Mouse (Mus musculus): ENCODE data around the gene Sgo2a. TPM values are rescaled to one million over a fixed set of nuclear protein-coding genes. Genes with fewer than 3 reads are reported as not detected.
A peak's percentile ranks its signal among the peaks of the same experiment; 100 is the strongest.
"Not testable (repeated sequence)": the region's sequence is repeated elsewhere in the genome, so short reads cannot be mapped to it uniquely, and the experiment has no call there.

The Sgo2a gene
- polyA plus RNA-seq, 2 experiments = 6.6 to 9.5 TPM

GRCm38 (mm10) chr1:57998146-57998545, 2.4 kb downstream of the Sgo2a start:
- WGBS (ENCODE audit: insufficient replicate concordance) = 64% methylated on average over 3 of the region's 3 CpGs
- peaks cover 13 to 14% of the 10 kb centered on the region in 2 experiments for H3K4me1 ChIP-seq (replicated peaks; ENCODE audit: control insufficient read depth in 2 of 2, insufficient read depth in 2 of 2, low read length in 1 of 2)
- H3K27me3 ChIP-seq (ENCODE audit: control insufficient read depth, insufficient read depth, low read length) = no peaks in the 10 kb centered on the region
- TF ChIP-seq EP300 (IDR thresholded peaks at IDR 0.05; ENCODE audit: low read depth) (no peak), CTCF (IDR thresholded peaks at IDR 0.05; ENCODE audit: low read depth) (no peak)
- DNase-seq (ENCODE audit: low read depth in 3 of 3, low spot score in 3 of 3) (no peak), ATAC-seq (ENCODE audit: insufficient read depth) (no peak)
- no peak overlapping the region for H3K4me3 ChIP-seq (ENCODE audit: insufficient read depth in 1 of 2, low read depth in 2 of 2, low read length in 2 of 2)
- no peak overlapping the region for H3K9ac ChIP-seq (replicated peaks)
- peak overlapping the region; percentile 80 for H3K4me2 ChIP-seq (ENCODE audit: low read depth)
- H3K9me3 ChIP-seq (ENCODE audit: control insufficient read depth, low read length) = no peaks in the 10 kb centered on the region
- H3K36me3 ChIP-seq (replicated peaks; ENCODE audit: control insufficient read depth, insufficient read depth, low read depth) = peaks cover 14% of the 10 kb centered on the region
- H3K27ac ChIP-seq = no peak overlapping the region

DNA sequence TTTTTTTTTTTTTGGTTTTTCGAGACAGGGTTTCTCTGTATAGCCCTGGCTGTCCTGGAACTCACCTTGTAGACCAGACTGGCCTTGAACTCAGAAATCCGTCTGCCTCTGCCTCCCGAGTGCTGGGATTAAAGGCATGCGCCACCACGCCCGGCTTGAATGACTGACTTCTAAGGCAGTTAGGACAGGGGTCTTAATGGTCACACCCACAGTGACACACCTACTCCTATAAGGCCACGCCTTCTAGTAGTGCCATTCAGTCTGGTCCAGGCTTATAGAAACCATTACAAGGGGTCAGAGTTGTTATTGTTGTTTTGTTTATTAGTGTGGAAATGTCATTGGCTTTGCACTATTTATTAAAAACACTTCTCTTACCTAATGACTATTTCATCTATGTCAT, 10.6 kb downstream of the Sgo2a start:
- H3K4me3 ChIP-seq (ENCODE audit: insufficient read depth in 1 of 2, low read depth in 2 of 2, low read length in 2 of 2); H3K4me2 ChIP-seq (ENCODE audit: low read depth); H3K36me3 ChIP-seq (replicated peaks; ENCODE audit: control insufficient read depth, insufficient read depth, low read depth): not testable (repeated sequence)

GRCm38 (mm10) chr1:58018856-58019255, 23.1 kb downstream of the Sgo2a start, which contains the start of gene Kctd18:
Gene Kctd18 (minus strand): TSS chr1:58018956.
- 88% methylated on average over 7 of the region's 7 CpGs for WGBS (ENCODE audit: insufficient replicate concordance)
- no peak for TF ChIP-seq EP300 (IDR thresholded peaks at IDR 0.05; ENCODE audit: low read depth)
- TF ChIP-seq CTCF (IDR thresholded peaks at IDR 0.05; ENCODE audit: low read depth) = no peak
- Histone ChIP-seq H3K9me3 (ENCODE audit: control insufficient read depth, low read length) (no peaks in the 10 kb centered on the region), H3K27ac (no peak within 1 kb of the TSS), H3K4me2 (ENCODE audit: low read depth) (no peak within 1 kb of the TSS), H3K36me3 (replicated peaks; ENCODE audit: control insufficient read depth, insufficient read depth, low read depth) (peaks cover 55% of the 10 kb centered on the region), H3K27me3 (ENCODE audit: control insufficient read depth, insufficient read depth, low read length) (no peaks in the 10 kb centered on the region), H3K4me1 (replicated peaks; ENCODE audit: control insufficient read depth in 2 of 2, insufficient read depth in 2 of 2, low read length in 1 of 2) (no peaks in the 10 kb centered on the region), H3K9ac (replicated peaks) (no peak within 1 kb of the TSS), H3K4me3 (ENCODE audit: insufficient read depth in 1 of 2, low read depth in 2 of 2, low read length in 2 of 2) (no peak within 1 kb of the TSS)
- DNase-seq (ENCODE audit: low read depth in 3 of 3, low spot score in 3 of 3) (no peak), ATAC-seq (ENCODE audit: insufficient read depth) (no peak)

More for the DNA sequence above, 10.6 kb downstream of the Sgo2a start:
- H3K9me3 ChIP-seq (ENCODE audit: control insufficient read depth, low read length); ATAC-seq (ENCODE audit: insufficient read depth); H3K4me1 ChIP-seq (replicated peaks; ENCODE audit: control insufficient read depth in 2 of 2, insufficient read depth in 2 of 2, low read length in 1 of 2); H3K27me3 ChIP-seq (ENCODE audit: control insufficient read depth, insufficient read depth, low read length); DNase-seq (ENCODE audit: low read depth in 3 of 3, low spot score in 3 of 3); H3K27ac ChIP-seq; H3K9ac ChIP-seq (replicated peaks): not testable (repeated sequence)
- 80% methylated on average over 7 of the region's 7 CpGs for WGBS (ENCODE audit: insufficient replicate concordance)

DNA sequence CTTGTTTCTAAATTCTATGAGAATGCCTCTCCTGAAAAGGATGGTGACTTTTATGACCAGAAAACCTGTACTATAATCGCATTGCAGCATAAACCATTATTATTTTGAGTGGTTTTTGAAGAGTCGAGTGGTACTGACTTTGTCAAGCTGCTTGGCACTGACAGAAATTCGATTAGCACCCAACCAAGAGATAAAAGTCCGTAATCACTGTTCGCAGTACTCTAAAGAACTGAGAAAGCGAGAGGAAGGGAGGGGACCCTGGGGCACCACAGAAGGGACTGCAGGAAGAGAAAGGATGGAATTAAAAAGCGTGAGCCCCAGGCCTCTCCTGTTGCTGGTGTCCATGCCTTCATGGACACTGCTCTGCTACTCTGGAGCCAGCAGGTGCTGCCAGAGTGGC, 31.9 kb downstream of the Sgo2a start:
- no peak overlapping the region for H3K27ac ChIP-seq
- WGBS (ENCODE audit: insufficient replicate concordance) = 21% methylated on average over 7 of the region's 7 CpGs
- peak; percentile 50; the same call in 1 of the 2 replicates for ATAC-seq (ENCODE audit: insufficient read depth)
- H3K4me1 ChIP-seq (replicated peaks; ENCODE audit: control insufficient read depth in 2 of 2, insufficient read depth in 2 of 2, low read length in 1 of 2) = peaks cover 10 to 27% of the 10 kb centered on the region in 2 experiments
- H3K9me3 ChIP-seq (ENCODE audit: control insufficient read depth, low read length) = no peaks in the 10 kb centered on the region
- H3K27me3 ChIP-seq (ENCODE audit: control insufficient read depth, insufficient read depth, low read length) = no peaks in the 10 kb centered on the region
- H3K4me3 ChIP-seq (ENCODE audit: insufficient read depth in 1 of 2, low read depth in 2 of 2, low read length in 2 of 2) = no peak overlapping the region; a peak in 1 of 4 replicates
- peak overlapping the region; percentile 44 for H3K4me2 ChIP-seq (ENCODE audit: low read depth)
- H3K36me3 ChIP-seq (replicated peaks; ENCODE audit: control insufficient read depth, insufficient read depth, low read depth) = peaks cover 14% of the 10 kb centered on the region
- no peak for DNase-seq (ENCODE audit: low read depth in 3 of 3, low spot score in 3 of 3)
- no peak overlapping the region; the same call in 1 of the 2 replicates for H3K9ac ChIP-seq (replicated peaks)
- TF ChIP-seq EP300 (IDR thresholded peaks at IDR 0.05; ENCODE audit: low read depth) (no peak), CTCF (IDR thresholded peaks at IDR 0.05; ENCODE audit: low read depth) (no peak)

DNA sequence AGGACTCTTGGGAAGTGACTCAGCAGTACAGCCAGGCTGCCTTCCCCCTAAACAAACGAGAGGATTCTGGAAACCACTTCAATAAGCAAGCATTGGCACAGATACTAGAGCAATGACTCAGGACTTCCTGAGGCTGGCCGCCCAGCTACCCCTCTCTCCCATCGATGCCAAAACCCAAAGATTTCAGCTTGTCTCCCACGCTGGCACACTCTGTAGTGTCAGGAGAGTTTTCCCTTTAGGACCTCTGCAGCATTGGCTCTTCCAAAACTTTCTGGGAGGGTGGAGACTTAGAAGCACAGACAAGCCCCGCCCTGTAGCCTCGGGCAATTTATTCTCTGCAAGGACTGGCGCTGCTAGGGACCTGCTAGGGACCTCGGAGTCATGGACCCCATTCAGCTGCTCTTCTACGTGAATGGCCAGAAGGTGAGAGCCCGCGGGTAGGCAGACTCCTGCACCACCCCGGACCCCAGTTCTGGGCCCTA, 33.9 kb downstream of the Sgo2a start, which contains the start of gene Aox1:
Gene Aox1, plus strand, starts transcription at position 296 of the 482 bp plus-strand sequence.
- Histone ChIP-seq H3K9ac (replicated peaks) (no peak within 1 kb of the TSS), H3K27ac (no peak within 1 kb of the TSS), H3K4me3 (ENCODE audit: insufficient read depth in 1 of 2, low read depth in 2 of 2, low read length in 2 of 2) (peak within 1 kb of the TSS; percentile 29 to 38), H3K27me3 (ENCODE audit: control insufficient read depth, insufficient read depth, low read length) (no peaks in the 10 kb centered on the region), H3K4me1 (replicated peaks; ENCODE audit: control insufficient read depth in 2 of 2, insufficient read depth in 2 of 2, low read length in 1 of 2) (peaks cover 10 to 27% of the 10 kb centered on the region in 2 experiments), H3K36me3 (replicated peaks; ENCODE audit: control insufficient read depth, insufficient read depth, low read depth) (peaks cover 3% of the 10 kb centered on the region), H3K4me2 (ENCODE audit: low read depth) (peak within 1 kb of the TSS; percentile 61), H3K9me3 (ENCODE audit: control insufficient read depth, low read length) (no peaks in the 10 kb centered on the region)
- ATAC-seq (ENCODE audit: insufficient read depth) (peak; percentile 59), DNase-seq (ENCODE audit: low read depth in 3 of 3, low spot score in 3 of 3) (peak in 1 of 3 experiments; percentile 39)
- WGBS (ENCODE audit: insufficient replicate concordance) = 5% methylated on average over 12 of the region's 12 CpGs
- TF ChIP-seq EP300 (IDR thresholded peaks at IDR 0.05; ENCODE audit: low read depth) (no peak), CTCF (IDR thresholded peaks at IDR 0.05; ENCODE audit: low read depth) (no peak)
